Mouse (Mus musculus): ENCODE data around the gene Vps29.

The Vps29 gene

DNA sequence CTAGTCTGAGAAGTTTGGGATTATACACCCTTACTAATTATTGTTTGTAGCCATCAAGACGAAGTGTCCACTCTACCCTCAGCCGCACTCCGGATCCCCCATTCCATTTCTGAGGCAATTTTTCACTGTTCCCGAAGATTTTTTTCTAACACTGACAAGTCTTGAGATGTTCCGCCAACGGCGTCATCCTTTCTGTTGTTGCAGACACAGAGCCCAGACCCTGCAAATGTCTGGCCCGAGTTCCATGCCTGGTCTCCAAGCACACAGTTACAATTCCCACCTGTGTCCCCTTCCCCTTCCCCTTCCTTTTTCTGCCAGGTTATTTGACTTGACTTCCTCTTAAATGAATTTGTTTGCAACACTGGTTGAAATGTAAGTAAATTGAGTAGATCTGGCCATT is 45.7 kb downstream of the Vps29 start:
- no peak for DNase-seq (ENCODE audit: low read depth, low spot score)

DNA sequence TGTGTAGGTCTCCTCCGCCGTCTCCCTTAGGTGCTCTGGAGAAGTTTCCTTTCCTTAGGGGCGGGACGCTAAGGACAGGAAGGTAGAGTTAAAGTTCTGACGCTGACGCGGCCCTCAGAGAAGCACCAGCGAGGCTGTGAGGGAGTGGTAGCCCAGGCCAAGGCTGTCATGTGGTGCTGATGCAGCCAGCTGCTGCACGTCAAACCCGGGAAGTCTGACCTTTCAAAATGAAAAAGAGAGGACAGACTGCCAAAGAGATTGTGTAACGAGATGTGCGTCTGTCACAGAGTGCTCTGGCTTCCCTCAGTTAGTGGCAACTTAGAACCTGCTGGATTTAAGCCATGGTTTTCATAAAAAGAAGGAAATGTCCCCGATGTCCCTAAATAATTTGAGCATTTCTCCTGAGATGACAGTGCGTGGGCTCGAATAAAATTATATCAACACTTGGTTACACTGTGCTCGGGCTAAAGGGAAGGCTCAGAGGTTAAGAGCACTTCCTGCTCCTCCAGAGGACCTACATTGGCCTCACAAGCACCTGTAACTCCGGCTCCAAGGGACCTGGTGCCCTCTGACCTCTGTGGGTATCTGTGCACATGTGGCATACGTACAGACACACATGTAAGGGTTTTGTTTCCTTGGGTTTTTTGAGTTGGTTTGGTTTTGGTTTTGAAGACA is 46.6 kb downstream of the Vps29 start:
- no peak for DNase-seq (ENCODE audit: low read depth, low spot score)

DNA sequence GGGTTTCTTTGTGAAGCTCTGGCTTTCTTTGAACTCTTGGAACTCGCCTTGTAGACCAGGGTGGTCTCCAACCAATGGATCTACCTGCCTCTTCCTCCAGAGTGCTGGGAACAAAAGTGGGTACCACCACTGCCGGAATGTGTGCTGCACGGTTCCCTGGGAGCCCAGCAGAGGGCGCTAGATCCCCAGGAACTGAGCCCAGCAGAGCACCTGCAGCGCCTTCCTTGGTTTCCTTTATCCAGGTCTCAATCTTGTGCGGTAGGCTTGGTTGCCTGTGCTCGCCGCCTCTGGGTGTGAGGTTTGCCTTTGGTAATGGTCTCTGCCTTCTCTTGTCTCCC is 47.1 kb downstream of the Vps29 start:
- DNase-seq (ENCODE audit: low read depth, low spot score), result peak; percentile 78

DNA sequence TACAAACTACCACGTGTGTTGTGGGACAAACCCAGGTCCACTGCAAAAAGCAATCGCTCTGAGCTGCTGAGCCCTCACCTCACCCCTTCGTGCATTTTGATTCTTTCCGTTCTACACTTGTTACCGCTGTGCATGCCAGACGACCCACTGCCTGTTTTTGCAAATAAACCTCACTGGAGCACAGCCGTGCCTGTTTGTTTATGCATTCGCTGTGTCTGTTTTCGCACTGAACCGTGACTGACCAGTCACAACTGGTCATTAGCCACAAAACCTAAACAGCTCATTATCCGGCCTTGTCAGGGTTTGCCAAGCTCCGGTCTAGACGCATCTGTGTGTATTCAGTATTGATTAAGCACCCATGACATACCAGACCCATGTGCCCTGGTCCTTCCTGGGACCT is 48.0 kb downstream of the Vps29 start:
- DNase-seq (ENCODE audit: low read depth, low spot score), result no peak

DNA sequence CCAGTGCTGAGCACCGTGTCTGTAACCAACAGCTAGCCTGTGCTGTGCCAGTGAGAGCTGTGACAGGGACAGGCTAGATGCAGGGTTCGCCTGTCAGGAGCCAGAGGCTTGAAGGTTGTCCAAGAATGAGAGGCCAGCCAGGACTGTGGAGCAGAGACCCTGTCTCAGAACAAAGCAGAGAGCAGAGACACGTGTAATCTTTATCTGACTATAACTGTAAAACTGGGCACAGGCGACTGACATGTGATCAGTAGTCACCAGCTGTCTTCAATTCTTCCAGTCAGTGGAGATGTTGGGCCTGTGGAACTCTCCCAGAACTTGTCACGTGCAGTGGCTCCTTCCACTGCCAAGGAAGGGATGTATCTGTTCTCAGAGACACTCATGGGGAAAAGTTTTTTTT is 48.6 kb downstream of the Vps29 start:
- DNase-seq (ENCODE audit: low read depth, low spot score), result no peak

DNA sequence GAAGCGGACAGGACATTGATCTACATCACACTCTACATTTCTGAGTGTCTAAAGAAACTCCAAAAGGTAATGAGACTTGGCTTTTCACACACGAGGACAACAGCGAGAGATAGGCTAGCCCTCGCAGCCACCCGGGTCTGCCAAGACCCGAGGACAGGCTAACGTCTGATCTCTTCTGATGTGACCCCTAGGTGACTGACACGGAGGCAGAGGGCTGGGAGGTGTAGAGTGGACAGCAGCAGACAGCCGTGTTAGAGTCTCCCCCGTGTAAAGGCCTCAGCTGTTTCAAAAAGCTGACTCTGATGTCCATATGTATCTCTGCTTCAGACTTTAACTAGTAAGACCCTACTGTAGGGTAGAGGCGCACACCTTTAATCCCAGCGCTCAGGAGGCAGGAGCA is 49.2 kb downstream of the Vps29 start:
- no peak for DNase-seq (ENCODE audit: low read depth, low spot score)

DNA sequence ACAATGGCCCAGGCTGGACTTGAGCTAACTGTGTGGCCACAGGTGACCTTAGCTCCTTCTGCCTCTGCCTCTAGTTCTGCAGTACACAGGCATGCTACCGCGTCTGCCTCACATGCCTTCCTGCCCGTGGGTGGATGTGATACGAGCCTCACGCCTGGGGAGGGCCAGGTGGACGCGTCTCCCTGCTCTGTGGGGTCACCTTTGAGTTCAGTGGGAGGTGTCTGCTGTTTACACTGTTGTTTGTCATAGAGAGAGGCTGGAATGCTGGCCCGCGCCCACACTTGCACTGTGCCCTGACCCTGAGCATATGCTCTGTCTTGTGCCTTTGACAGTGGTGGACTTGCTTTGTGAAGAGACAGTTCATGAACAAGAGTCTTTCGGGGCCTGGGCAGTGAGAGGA is 51.4 kb downstream of the Vps29 start:
- no peak for DNase-seq (ENCODE audit: low read depth, low spot score)

DNA sequence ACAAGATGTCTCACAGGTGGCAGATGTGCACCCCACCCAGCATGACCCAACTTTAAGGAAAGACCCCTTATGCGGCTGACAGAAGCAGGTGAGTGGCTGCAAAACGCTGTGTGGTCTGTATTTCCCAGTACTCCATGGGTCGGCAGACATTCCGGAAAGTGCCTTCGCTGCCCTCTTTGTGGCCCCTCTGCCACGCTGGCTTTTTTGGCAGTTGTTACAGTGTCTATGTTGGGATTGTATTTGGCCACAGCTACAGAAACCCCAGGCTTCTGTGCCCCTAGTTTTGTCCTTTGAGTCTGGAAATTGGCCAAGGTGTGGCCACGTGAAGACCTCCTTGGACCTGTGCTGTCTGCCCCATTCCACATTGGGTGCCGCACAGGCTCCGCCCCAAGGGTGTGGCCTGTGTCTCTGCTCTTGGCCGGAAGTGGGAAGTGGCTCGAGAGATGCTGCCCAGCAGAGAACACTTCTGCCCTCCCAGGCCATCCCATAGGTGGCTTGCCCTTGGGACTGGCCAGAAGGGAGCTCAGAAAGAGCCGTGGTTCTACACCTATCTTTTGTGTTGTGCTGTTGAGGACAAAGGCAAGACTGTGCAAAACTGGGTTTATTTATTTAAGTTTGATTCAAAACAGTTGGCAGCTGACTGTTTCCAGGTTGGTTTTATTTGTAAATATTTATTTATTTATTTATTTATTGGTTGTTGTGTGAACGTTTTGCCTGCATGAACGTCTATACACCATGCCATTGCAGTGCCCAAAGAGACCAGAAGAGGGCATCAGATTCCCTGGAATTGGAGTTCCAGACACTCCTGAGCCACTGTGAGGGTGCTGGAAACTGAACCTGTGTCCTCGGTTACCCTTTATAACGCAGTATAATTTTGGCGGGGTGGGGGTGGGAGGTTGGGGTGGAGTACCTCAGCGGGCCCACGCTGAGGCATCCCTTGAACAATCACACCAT is 55.8 kb downstream of the Vps29 start:
- peak; percentile 84 for DNase-seq (ENCODE audit: low read depth, low spot score)

DNA sequence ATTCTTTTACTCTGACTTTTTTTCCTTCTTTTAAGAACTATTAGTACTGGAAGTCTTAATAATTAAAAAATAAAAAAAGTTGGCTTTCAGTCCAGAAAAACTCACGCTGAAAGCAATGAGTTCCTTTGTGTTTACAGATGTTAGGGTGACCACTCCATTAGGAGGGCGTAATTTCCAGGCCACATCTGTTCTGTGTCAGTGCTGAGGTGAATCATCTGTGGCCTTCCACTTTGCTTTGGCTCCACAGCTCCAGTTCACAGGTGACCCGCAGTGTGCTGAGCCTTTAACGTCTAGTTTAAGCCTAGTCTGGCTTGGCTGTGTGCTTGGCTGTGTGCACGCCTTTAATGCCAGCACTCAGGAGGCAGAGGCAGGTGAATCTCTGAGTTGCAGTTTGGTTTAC is 57.7 kb downstream of the Vps29 start:
- no peak for DNase-seq (ENCODE audit: low read depth, low spot score)

DNA sequence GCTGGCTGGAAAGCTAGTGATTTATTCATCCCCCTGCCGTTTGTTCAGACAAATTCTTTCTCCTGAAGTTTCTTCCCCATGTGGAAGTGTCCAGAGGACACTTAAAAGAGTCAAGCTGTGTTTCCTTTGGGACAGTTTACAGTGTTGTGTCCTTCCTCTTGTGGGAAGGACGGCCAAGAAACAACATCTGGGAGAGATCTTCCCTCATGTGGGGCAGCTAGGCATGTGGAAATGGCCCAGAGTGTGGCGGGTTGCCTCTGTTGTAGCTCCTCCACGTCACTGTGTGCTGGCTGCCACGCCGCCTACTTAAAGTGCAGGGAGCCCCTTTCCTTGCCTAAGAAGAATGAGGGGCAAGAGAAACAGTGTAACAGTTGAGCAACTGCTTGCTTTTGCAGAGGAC is 58.7 kb downstream of the Vps29 start:
- DNase-seq (ENCODE audit: low read depth, low spot score), result no peak

DNA sequence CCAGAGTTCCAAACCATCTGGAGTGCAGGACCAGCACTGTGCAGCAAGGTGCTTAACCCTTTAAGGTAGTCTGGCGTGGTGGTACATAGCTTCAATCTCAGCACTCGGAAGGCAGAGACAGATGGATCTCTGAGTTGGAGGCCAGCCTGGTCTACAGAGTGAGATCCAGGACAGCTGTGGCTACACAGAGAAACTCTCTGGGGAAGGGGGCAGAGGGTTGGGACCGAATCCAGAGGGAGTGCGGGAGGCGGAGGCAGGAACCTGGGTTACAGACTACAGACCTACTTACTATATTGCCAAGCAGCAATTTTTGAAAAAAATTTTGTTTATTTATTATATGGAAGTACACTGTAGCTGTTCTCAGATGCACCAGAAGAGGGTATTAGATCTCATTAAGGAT is 60.2 kb downstream of the Vps29 start:
- DNase-seq (ENCODE audit: low read depth, low spot score), result no peak

Measured in R1 (cell line).